Mouse (Mus musculus): ENCODE data around the gene Gm35549.
"Not testable (repeated sequence)": the region's sequence is repeated elsewhere in the genome, so short reads cannot be mapped to it uniquely, and the experiment has no call there.

The Gm35549 gene

GRCm38 (mm10) chr9:122843760-122844159, at the start of gene Gm35549:
Gene Gm35549, minus strand, starts transcription at chr9:122844035.
- DNase-seq (ENCODE audit: extremely low read depth, insufficient read length, low spot score), result no peak

- peak; percentile 14 for DNase-seq (ENCODE audit: extremely low read depth, insufficient read length, low spot score)
Measured at GRCm38 (mm10) chr9:122886372-122887179, 42.7 kb upstream of the Gm35549 start.

GRCm38 (mm10) chr9:122885385-122885784, 41.5 kb upstream of the Gm35549 start, which contains the start of gene Zkscan7:
Gene Zkscan7, plus strand, starts transcription at chr9:122885685.
- DNase-seq (ENCODE audit: extremely low read depth, insufficient read length, low spot score), result no peak

GRCm38 (mm10) chr9:122875145-122875544, 31.3 kb upstream of the Gm35549 start:
- DNase-seq (ENCODE audit: extremely low read depth, insufficient read length, low spot score), result no peak

GRCm38 (mm10) chr9:122874653-122875052, 30.8 kb upstream of the Gm35549 start:
- DNase-seq (ENCODE audit: extremely low read depth, insufficient read length, low spot score), result no peak

GRCm38 (mm10) chr9:122872595-122872994, 28.8 kb upstream of the Gm35549 start:
- DNase-seq (ENCODE audit: extremely low read depth, insufficient read length, low spot score), result no peak

- no peak for DNase-seq (ENCODE audit: extremely low read depth, insufficient read length, low spot score)
Measured at GRCm38 (mm10) chr9:122866192-122866591, 22.4 kb upstream of the Gm35549 start.

GRCm38 (mm10) chr9:122865697-122866166, 21.9 kb upstream of the Gm35549 start, which contains the start of gene Zfp445:
Gene Zfp445, minus strand, starts transcription at chr9:122866006.
- peak; percentile 89 for DNase-seq (ENCODE audit: extremely low read depth, insufficient read length, low spot score)

GRCm38 (mm10) chr9:122864848-122865247, 21.0 kb upstream of the Gm35549 start:
- DNase-seq (ENCODE audit: extremely low read depth, insufficient read length, low spot score), result no peak

GRCm38 (mm10) chr9:122863731-122864130, 19.9 kb upstream of the Gm35549 start:
- no peak for DNase-seq (ENCODE audit: extremely low read depth, insufficient read length, low spot score)

- no peak for DNase-seq (ENCODE audit: extremely low read depth, insufficient read length, low spot score)
Measured at GRCm38 (mm10) chr9:122860752-122861151, 16.9 kb upstream of the Gm35549 start.

- DNase-seq (ENCODE audit: extremely low read depth, insufficient read length, low spot score), result no peak
Measured at GRCm38 (mm10) chr9:122856716-122857115, 12.9 kb upstream of the Gm35549 start.

GRCm38 (mm10) chr9:122855617-122856016, 11.8 kb upstream of the Gm35549 start:
- DNase-seq (ENCODE audit: extremely low read depth, insufficient read length, low spot score), result no peak

- DNase-seq (ENCODE audit: extremely low read depth, insufficient read length, low spot score), result not testable (repeated sequence)
Measured at GRCm38 (mm10) chr9:122855141-122855540, 11.3 kb upstream of the Gm35549 start.

GRCm38 (mm10) chr9:122854526-122854925, 10.7 kb upstream of the Gm35549 start:
- DNase-seq (ENCODE audit: extremely low read depth, insufficient read length, low spot score), result no peak

- not testable (repeated sequence) for DNase-seq (ENCODE audit: extremely low read depth, insufficient read length, low spot score)
Measured at GRCm38 (mm10) chr9:122847811-122848311, 4.0 kb upstream of the Gm35549 start.

GRCm38 (mm10) chr9:122846156-122846555, 2.3 kb upstream of the Gm35549 start:
- DNase-seq (ENCODE audit: extremely low read depth, insufficient read length, low spot score), result no peak

GRCm38 (mm10) chr9:122845621-122846020, 1.8 kb upstream of the Gm35549 start:
- no peak for DNase-seq (ENCODE audit: extremely low read depth, insufficient read length, low spot score)

GRCm38 (mm10) chr9:122837680-122838079, 6.2 kb downstream of the Gm35549 start:
- peak; percentile 13 for DNase-seq (ENCODE audit: extremely low read depth, insufficient read length, low spot score)

GRCm38 (mm10) chr9:122837216-122837615, 6.6 kb downstream of the Gm35549 start:
- DNase-seq (ENCODE audit: extremely low read depth, insufficient read length, low spot score), result no peak

- DNase-seq (ENCODE audit: extremely low read depth, insufficient read length, low spot score), result peak; percentile 24
Measured at GRCm38 (mm10) chr9:122836790-122837189, 7.0 kb downstream of the Gm35549 start.

GRCm38 (mm10) chr9:122836126-122836525, 7.7 kb downstream of the Gm35549 start:
- no peak for DNase-seq (ENCODE audit: extremely low read depth, insufficient read length, low spot score)

All from 3134 (cell line).